Mouse (Mus musculus): ENCODE measurements around the gene Cand2. TPM values are rescaled to one million over a fixed set of nuclear protein-coding genes. Genes with fewer than 3 reads are reported as not detected.

Gene Cand2
- polyA plus RNA-seq, 1 experiment from 2014 or later: 27.5 TPM

DNA sequence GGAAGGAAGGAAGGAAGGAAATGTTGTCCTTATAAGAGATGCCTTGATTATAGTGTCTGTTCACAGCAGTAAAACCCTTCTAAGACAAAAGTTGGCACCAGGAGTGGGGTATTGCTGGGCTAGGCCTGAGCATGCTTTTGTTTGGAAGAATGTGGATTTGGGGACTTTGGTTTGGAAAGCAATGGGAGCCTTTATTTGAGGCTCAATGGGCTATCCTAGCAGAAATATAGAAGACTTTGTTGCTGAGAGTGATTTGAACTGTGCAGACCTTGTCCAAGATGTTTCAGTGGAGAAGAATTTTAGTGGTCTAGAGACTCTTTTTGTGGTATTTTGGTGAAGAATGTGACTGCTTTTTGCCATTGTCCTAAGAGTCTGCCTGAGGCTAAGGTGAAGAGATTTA lies 59.5 kb downstream of the Cand2 start:
- no peak for ATAC-seq (ENCODE audit: low FRiP score)
- H3K4me1 ChIP-seq (ENCODE audit: control insufficient read depth, insufficient read depth, low read length): no peaks in the 10 kb centered on the region
- H3K27ac ChIP-seq (ENCODE audit: low read depth, low read length): no peak overlapping the region
- H3K9ac ChIP-seq (ENCODE audit: low read length): no peak overlapping the region
- H3K36me3 ChIP-seq (ENCODE audit: control insufficient read depth, insufficient read depth, low read length): no peaks in the 10 kb centered on the region
- H3K9me3 ChIP-seq (ENCODE audit: control insufficient read depth, low read length): no peaks in the 10 kb centered on the region
- H3K27me3 ChIP-seq (ENCODE audit: control insufficient read depth, insufficient read depth, low read length): no peaks in the 10 kb centered on the region
- no peak for DNase-seq (ENCODE audit: low spot score, missing footprints)
- H3K4me2 ChIP-seq: no peak overlapping the region
- H3K4me3 ChIP-seq (ENCODE audit: low read depth, low read length): no peak overlapping the region

GRCm38 (mm10) chr6:115838161-115838597 lies 63.8 kb downstream of the Cand2 start, which contains the start of gene Efcab12:
TSS of gene Efcab12 (minus strand) at chr6:115838412.
- Histone ChIP-seq H3K9ac (ENCODE audit: low read length) (peak within 1 kb of the TSS; percentile 29), H3K4me2 (peak within 1 kb of the TSS; percentile 43), H3K4me1 (ENCODE audit: control insufficient read depth, insufficient read depth, low read length) (no peaks in the 10 kb centered on the region), H3K36me3 (ENCODE audit: control insufficient read depth, insufficient read depth, low read length) (peaks cover 2% of the 10 kb centered on the region; the same call in 1 of the 2 replicates), H3K27ac (ENCODE audit: low read depth, low read length) (no peak within 1 kb of the TSS), H3K27me3 (ENCODE audit: control insufficient read depth, insufficient read depth, low read length) (no peaks in the 10 kb centered on the region), H3K4me3 (ENCODE audit: low read depth, low read length) (peak within 1 kb of the TSS; percentile 18), H3K9me3 (ENCODE audit: control insufficient read depth, low read length) (no peaks in the 10 kb centered on the region)
- 2% methylated on average over 19 of the region's 19 CpGs for WGBS
- DNase-seq (ENCODE audit: low spot score, missing footprints): peak; percentile 92
- ATAC-seq (ENCODE audit: low FRiP score): peak; percentile 96

DNA sequence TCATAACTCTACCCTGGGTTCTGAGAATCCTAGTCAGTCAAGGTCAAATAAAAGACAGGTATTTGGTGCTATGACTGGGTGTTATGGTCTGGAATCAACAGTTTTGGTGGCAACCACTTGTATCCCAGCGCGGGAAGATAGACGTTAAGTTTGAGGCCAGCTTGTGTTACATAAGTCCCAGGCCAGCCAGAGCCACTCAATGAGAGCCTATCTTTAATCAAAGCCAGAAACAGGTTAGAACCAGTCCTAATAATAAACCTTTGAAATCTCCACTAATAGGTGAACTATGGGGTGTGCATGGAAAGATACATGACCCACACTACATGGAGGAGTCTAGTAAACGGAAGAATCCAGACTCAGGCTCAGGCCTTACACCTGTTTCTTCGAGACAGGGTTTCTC lies 64.4 kb downstream of the Cand2 start:
- DNase-seq (ENCODE audit: low spot score, missing footprints) (no peak), ATAC-seq (ENCODE audit: low FRiP score) (peak; percentile 30; the same call in 1 of the 2 replicates)
- Histone ChIP-seq H3K9ac (ENCODE audit: low read length) (no peak overlapping the region), H3K9me3 (ENCODE audit: control insufficient read depth, low read length) (no peaks in the 10 kb centered on the region), H3K27me3 (ENCODE audit: control insufficient read depth, insufficient read depth, low read length) (no peaks in the 10 kb centered on the region), H3K4me1 (ENCODE audit: control insufficient read depth, insufficient read depth, low read length) (no peaks in the 10 kb centered on the region), H3K27ac (ENCODE audit: low read depth, low read length) (no peak overlapping the region), H3K4me2 (peak overlapping the region; percentile 43), H3K36me3 (ENCODE audit: control insufficient read depth, insufficient read depth, low read length) (peaks cover 5% of the 10 kb centered on the region; the same call in 1 of the 2 replicates), H3K4me3 (ENCODE audit: low read depth, low read length) (peak overlapping the region; percentile 18; the same call in 1 of the 2 replicates)
- WGBS: 64% methylated on average over 5 of the region's 5 CpGs

- Histone ChIP-seq H3K36me3 (ENCODE audit: control insufficient read depth, insufficient read depth, low read length) (peaks cover 18% of the 10 kb centered on the region; the same call in 1 of the 2 replicates), H3K4me3 (ENCODE audit: low read depth, low read length) (no peak overlapping the region), H3K9ac (ENCODE audit: low read length) (no peak overlapping the region), H3K27ac (ENCODE audit: low read depth, low read length) (no peak overlapping the region), H3K4me2 (no peak overlapping the region), H3K9me3 (ENCODE audit: control insufficient read depth, low read length) (no peaks in the 10 kb centered on the region), H3K27me3 (ENCODE audit: control insufficient read depth, insufficient read depth, low read length) (no peaks in the 10 kb centered on the region), H3K4me1 (ENCODE audit: control insufficient read depth, insufficient read depth, low read length) (no peaks in the 10 kb centered on the region)
- WGBS: 95% methylated on average over 4 of the region's 4 CpGs
- DNase-seq (ENCODE audit: low spot score, missing footprints): no peak
- ATAC-seq (ENCODE audit: low FRiP score): no peak
Observed at GRCm38 (mm10) chr6:115845006-115845405, 70.7 kb downstream of the Cand2 start.

GRCm38 (mm10) chr6:115846640-115847411 lies 72.5 kb downstream of the Cand2 start:
- H3K4me3 ChIP-seq (ENCODE audit: low read depth, low read length): no peak overlapping the region
- H3K4me1 ChIP-seq (ENCODE audit: control insufficient read depth, insufficient read depth, low read length): peaks cover under 1% of the 10 kb centered on the region; the same call in 1 of the 2 replicates
- no peak overlapping the region for H3K27ac ChIP-seq (ENCODE audit: low read depth, low read length)
- ATAC-seq (ENCODE audit: low FRiP score) (peak; percentile 22; the same call in 1 of the 2 replicates), DNase-seq (ENCODE audit: low spot score, missing footprints) (peak; percentile 93)
- no peaks in the 10 kb centered on the region for H3K9me3 ChIP-seq (ENCODE audit: control insufficient read depth, low read length)
- peaks cover 18% of the 10 kb centered on the region; the same call in 1 of the 2 replicates for H3K36me3 ChIP-seq (ENCODE audit: control insufficient read depth, insufficient read depth, low read length)
- 50% methylated on average over 7 of the region's 8 CpGs for WGBS
- H3K27me3 ChIP-seq (ENCODE audit: control insufficient read depth, insufficient read depth, low read length): no peaks in the 10 kb centered on the region
- no peak overlapping the region for H3K4me2 ChIP-seq
- H3K9ac ChIP-seq (ENCODE audit: low read length): no peak overlapping the region

DNA sequence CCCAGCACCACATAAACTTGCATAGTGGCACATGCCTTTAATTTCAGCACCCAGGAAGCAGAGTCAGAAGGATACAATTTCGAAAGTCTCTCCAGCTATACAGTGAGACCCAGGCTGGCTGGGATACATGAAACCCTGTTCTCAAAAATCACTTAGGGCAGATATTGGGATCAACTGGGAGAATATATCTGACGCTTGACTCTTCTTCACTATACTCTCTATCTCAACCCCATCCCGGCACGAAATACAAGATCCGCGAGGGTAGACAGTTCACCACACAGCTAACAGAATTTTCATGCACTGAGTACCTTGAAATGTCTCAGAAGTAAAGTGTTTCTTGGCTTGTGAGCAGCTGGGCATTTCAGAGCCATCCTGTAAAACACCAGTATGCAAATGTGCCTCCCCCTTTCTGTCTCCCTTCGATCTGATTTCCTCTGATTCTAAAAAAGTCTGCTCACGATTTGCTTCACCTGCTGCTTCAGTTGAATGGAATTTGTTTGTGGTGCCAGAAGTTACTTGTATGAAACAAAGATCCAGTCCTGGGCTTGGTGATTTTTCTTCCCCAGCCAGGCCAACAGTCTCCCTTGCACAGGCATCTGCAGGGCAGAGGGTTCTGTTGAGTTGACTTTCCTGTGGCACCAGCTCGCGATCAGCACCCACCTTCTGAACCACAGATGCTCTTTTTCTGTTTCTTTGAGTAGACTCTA lies 74.4 kb downstream of the Cand2 start:
- no peak overlapping the region for H3K4me2 ChIP-seq
- no peak overlapping the region for H3K27ac ChIP-seq (ENCODE audit: low read depth, low read length)
- no peak for DNase-seq (ENCODE audit: low spot score, missing footprints)
- no peak for ATAC-seq (ENCODE audit: low FRiP score)
- no peak overlapping the region for H3K9ac ChIP-seq (ENCODE audit: low read length)
- H3K9me3 ChIP-seq (ENCODE audit: control insufficient read depth, low read length): no peaks in the 10 kb centered on the region
- peaks cover 8% of the 10 kb centered on the region for H3K4me1 ChIP-seq (ENCODE audit: control insufficient read depth, insufficient read depth, low read length)
- H3K27me3 ChIP-seq (ENCODE audit: control insufficient read depth, insufficient read depth, low read length): no peaks in the 10 kb centered on the region
- H3K4me3 ChIP-seq (ENCODE audit: low read depth, low read length): no peak overlapping the region
- peaks cover 13% of the 10 kb centered on the region; the same call in 1 of the 2 replicates for H3K36me3 ChIP-seq (ENCODE audit: control insufficient read depth, insufficient read depth, low read length)
- 95% methylated on average over 10 of the region's 10 CpGs for WGBS

GRCm38 (mm10) chr6:115852446-115853090 lies 78.2 kb downstream of the Cand2 start:
- Histone ChIP-seq H3K9me3 (ENCODE audit: control insufficient read depth, low read length) (no peaks in the 10 kb centered on the region), H3K9ac (ENCODE audit: low read length) (peak overlapping the region; percentile 74), H3K4me1 (ENCODE audit: control insufficient read depth, insufficient read depth, low read length) (peaks cover 8% of the 10 kb centered on the region), H3K4me2 (peak overlapping the region; percentile 71), H3K36me3 (ENCODE audit: control insufficient read depth, insufficient read depth, low read length) (peaks cover 5% of the 10 kb centered on the region; the same call in 1 of the 2 replicates), H3K27me3 (ENCODE audit: control insufficient read depth, insufficient read depth, low read length) (no peaks in the 10 kb centered on the region), H3K27ac (ENCODE audit: low read depth, low read length) (peak overlapping the region; percentile 78), H3K4me3 (ENCODE audit: low read depth, low read length) (peak overlapping the region; percentile 59)
- no peak for DNase-seq (ENCODE audit: low spot score, missing footprints)
- no peak for ATAC-seq (ENCODE audit: low FRiP score)
- WGBS: 5% methylated on average over 20 of the region's 20 CpGs

DNA sequence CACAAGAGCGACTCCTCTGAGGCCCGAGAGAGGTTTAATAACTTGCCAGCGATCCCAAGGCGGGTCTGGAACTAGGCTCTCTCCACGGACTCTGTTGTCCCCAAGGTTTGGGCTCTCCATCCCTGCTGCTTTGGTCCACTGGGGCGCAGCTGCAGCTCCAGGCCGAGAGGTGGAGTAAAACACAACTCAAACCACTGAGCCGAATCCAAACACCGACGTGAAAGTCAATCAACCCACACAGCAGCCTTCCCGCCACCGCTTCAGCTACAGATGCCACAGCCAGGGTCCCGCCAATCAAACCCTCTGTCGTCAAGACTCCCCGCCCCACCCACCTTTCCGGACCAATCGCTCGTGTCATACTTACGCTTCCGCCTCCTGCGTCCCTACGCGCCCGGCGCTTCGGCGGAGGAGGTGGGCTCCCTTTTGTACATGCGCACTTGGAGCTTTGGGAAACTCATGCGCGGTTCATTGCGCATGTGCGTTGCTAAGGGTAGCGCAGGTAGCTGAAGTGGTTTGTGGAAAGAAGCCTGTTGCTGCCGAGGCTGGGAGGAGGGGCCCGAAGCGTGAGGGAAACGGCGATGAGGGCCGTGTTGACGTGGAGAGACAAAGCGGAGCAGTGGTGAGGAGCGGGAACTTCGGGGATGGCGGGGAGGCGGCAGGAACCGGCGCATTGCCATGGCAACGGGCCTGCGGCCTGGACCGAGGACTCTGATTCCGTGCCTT lies 78.9 kb downstream of the Cand2 start, which contains the start of the genes Mbd4 and Ift122:
Gene Mbd4, minus strand, starts transcription at position 281 of the 723 bp plus-strand sequence.
Gene Ift122, plus strand, starts transcription at position 380 of the 723 bp plus-strand sequence.
- Histone ChIP-seq H3K4me3 (ENCODE audit: low read depth, low read length) (peak within 1 kb of the TSS; percentile 59), H3K4me2 (peak within 1 kb of the TSS; percentile 71), H3K9me3 (ENCODE audit: control insufficient read depth, low read length) (no peaks in the 10 kb centered on the region), H3K27ac (ENCODE audit: low read depth, low read length) (peak within 1 kb of the TSS; percentile 88), H3K9ac (ENCODE audit: low read length) (peak within 1 kb of the TSS; percentile 74), H3K4me1 (ENCODE audit: control insufficient read depth, insufficient read depth, low read length) (peaks cover 8% of the 10 kb centered on the region), H3K36me3 (ENCODE audit: control insufficient read depth, insufficient read depth, low read length) (peaks cover 3% of the 10 kb centered on the region; the same call in 1 of the 2 replicates), H3K27me3 (ENCODE audit: control insufficient read depth, insufficient read depth, low read length) (no peaks in the 10 kb centered on the region)
- WGBS: under 1% methylated on average over 51 of the region's 51 CpGs
- ATAC-seq (ENCODE audit: low FRiP score) (peak; percentile 98), DNase-seq (ENCODE audit: low spot score, missing footprints) (peak; percentile 100)

Measured in midbrain, embryonic 11.5 days (tissue).